Mouse (Mus musculus): ENCODE data around the gene Fabp6. TPM values are rescaled to one million over a fixed set of nuclear protein-coding genes. Genes with fewer than 3 reads are reported as not detected.
A peak's percentile ranks its signal among the peaks of the same experiment; 100 is the strongest.

The Fabp6 gene
- polyA plus RNA-seq, 1 experiment from 2014 or later, result not detected

- peak; percentile 44 for ATAC-seq (ENCODE audit: insufficient read depth)
- no peak for TF ChIP-seq CTCF (IDR thresholded peaks at IDR 0.05; ENCODE audit: low read depth)
- Histone ChIP-seq H3K4me2 (peak overlapping the region; percentile 10; the same call in 1 of the 2 replicates), H3K4me1 (ENCODE audit: insufficient read depth) (peaks cover 13% of the 10 kb centered on the region; the same call in 1 of the 2 replicates), H3K36me3 (ENCODE audit: insufficient read depth) (peaks cover 14% of the 10 kb centered on the region; the same call in 1 of the 2 replicates), H3K9ac (0 out of 2 replicates have a peak overlapping the region, but pooled peaks have one; percentile 33), H3K4me3 (ENCODE audit: low read depth, low read length) (no peak overlapping the region), H3K27ac (ENCODE audit: low read depth) (peak overlapping the region; percentile 90), H3K9me3 (ENCODE audit: low read depth, low read length) (no peaks in the 10 kb centered on the region), H3K27me3 (ENCODE audit: insufficient read depth, low read length) (no peaks in the 10 kb centered on the region)
- DNase-seq, result peak; percentile 78
- WGBS, result 13% methylated on average over 3 of the region's 3 CpGs
Observed at GRCm38 (mm10) chr11:43575061-43575375, 26.3 kb downstream of the Fabp6 start.

DNA sequence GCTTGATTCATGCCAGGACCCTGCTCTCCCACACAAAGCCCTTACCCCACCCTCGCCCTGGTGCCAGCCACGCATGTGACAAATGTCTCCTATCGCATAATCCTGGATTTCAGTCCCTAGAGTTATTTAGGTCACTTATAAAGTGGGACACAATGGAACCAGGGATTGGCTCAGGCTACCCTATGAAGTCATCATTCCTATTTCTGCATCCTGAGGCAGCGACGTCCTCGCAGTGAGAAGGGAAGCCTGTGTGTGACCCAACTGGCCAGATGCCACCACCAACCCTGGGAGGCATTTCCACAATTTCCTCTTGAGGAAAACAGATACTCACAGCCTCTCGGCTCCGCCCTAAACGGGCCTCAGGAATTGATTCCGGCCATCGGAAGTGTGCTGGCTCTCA lies 31.7 kb downstream of the Fabp6 start:
- Histone ChIP-seq H3K9me3 (ENCODE audit: low read depth, low read length) (no peaks in the 10 kb centered on the region), H3K27me3 (ENCODE audit: insufficient read depth, low read length) (no peaks in the 10 kb centered on the region), H3K27ac (ENCODE audit: low read depth) (peak overlapping the region; percentile 73), H3K4me2 (no peak overlapping the region), H3K4me1 (ENCODE audit: insufficient read depth) (no peaks in the 10 kb centered on the region; the same call in 1 of the 2 replicates), H3K4me3 (ENCODE audit: low read depth, low read length) (no peak overlapping the region), H3K36me3 (ENCODE audit: insufficient read depth) (0 out of 2 replicates have a peak, but pooled peaks cover 3% of the 10 kb centered on the region), H3K9ac (no peak overlapping the region)
- peak; percentile 80 for ATAC-seq (ENCODE audit: insufficient read depth)
- WGBS, result 70% methylated on average over 11 of the region's 11 CpGs
- TF ChIP-seq CTCF (IDR thresholded peaks at IDR 0.05; ENCODE audit: low read depth), result no peak
- DNase-seq, result peak; percentile 84

- no peaks in the 10 kb centered on the region; the same call in 1 of the 2 replicates for H3K4me1 ChIP-seq (ENCODE audit: insufficient read depth)
- H3K27me3 ChIP-seq (ENCODE audit: insufficient read depth, low read length), result no peaks in the 10 kb centered on the region
- ATAC-seq (ENCODE audit: insufficient read depth) (no peak; the same call in 1 of the 2 replicates), DNase-seq (no peak)
- 70% methylated on average over 5 of the region's 5 CpGs for WGBS
- no peak for TF ChIP-seq CTCF (IDR thresholded peaks at IDR 0.05; ENCODE audit: low read depth)
- no peak overlapping the region for H3K9ac ChIP-seq
- H3K9me3 ChIP-seq (ENCODE audit: low read depth, low read length), result no peaks in the 10 kb centered on the region
- 0 out of 2 replicates have a peak, but pooled peaks cover 3% of the 10 kb centered on the region for H3K36me3 ChIP-seq (ENCODE audit: insufficient read depth)
- no peak overlapping the region for H3K4me2 ChIP-seq
- peak overlapping the region; percentile 66 for H3K27ac ChIP-seq (ENCODE audit: low read depth)
- H3K4me3 ChIP-seq (ENCODE audit: low read depth, low read length), result no peak overlapping the region
Observed at GRCm38 (mm10) chr11:43569188-43569587, 32.2 kb downstream of the Fabp6 start.

- DNase-seq, result peak; percentile 47
- H3K9me3 ChIP-seq (ENCODE audit: low read depth, low read length), result no peaks in the 10 kb centered on the region
Observed at GRCm38 (mm10) chr11:43568263-43568662, 33.1 kb downstream of the Fabp6 start.

DNA sequence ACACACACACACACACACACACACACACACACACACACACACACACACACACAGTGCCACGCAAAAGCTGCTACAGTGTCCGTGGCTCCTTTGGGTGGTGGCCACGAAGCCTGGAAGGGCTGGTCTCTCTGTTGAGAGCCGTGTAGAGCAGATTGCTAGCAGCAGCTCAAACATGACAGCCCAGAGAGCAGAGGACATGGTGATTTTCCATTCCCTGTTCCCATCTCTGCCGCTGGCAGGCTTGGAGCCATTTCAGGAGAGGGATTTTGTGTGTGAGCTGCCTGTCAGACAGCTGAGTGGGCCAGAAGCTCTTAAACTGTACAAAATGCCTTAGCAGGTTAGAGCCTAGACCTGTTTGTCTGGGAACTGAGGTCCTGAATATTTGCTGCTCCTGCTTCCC lies 34.6 kb downstream of the Fabp6 start:
- WGBS, result 57% methylated on average over 5 of the region's 5 CpGs
- ATAC-seq (ENCODE audit: insufficient read depth) (no peak), DNase-seq (no peak)
- no peak overlapping the region for H3K4me3 ChIP-seq (ENCODE audit: low read depth, low read length)
- H3K4me1 ChIP-seq (ENCODE audit: insufficient read depth), result no peaks in the 10 kb centered on the region; the same call in 1 of the 2 replicates
- H3K36me3 ChIP-seq (ENCODE audit: insufficient read depth), result peaks cover 6% of the 10 kb centered on the region; the same call in 1 of the 2 replicates
- H3K27me3 ChIP-seq (ENCODE audit: insufficient read depth, low read length), result no peaks in the 10 kb centered on the region
- H3K9ac ChIP-seq, result no peak overlapping the region
- peak overlapping the region; percentile 48; the same call in 1 of the 2 replicates for H3K27ac ChIP-seq (ENCODE audit: low read depth)
- no peak overlapping the region for H3K4me2 ChIP-seq
- TF ChIP-seq CTCF (IDR thresholded peaks at IDR 0.05; ENCODE audit: low read depth), result no peak
- H3K9me3 ChIP-seq (ENCODE audit: low read depth, low read length), result no peaks in the 10 kb centered on the region

More at GRCm38 (mm10) chr11:43568263-43568662, 33.1 kb downstream of the Fabp6 start:
- Histone ChIP-seq H3K4me3 (ENCODE audit: low read depth, low read length) (no peak overlapping the region), H3K27ac (ENCODE audit: low read depth) (peak overlapping the region; percentile 13; the same call in 1 of the 2 replicates), H3K36me3 (ENCODE audit: insufficient read depth) (0 out of 2 replicates have a peak, but pooled peaks cover 3% of the 10 kb centered on the region), H3K4me2 (no peak overlapping the region), H3K27me3 (ENCODE audit: insufficient read depth, low read length) (no peaks in the 10 kb centered on the region), H3K4me1 (ENCODE audit: insufficient read depth) (no peaks in the 10 kb centered on the region; the same call in 1 of the 2 replicates), H3K9ac (no peak overlapping the region)
- ATAC-seq (ENCODE audit: insufficient read depth), result no peak
- TF ChIP-seq CTCF (IDR thresholded peaks at IDR 0.05; ENCODE audit: low read depth), result peak; percentile 75
- WGBS, result 59% methylated on average over 5 of the region's 5 CpGs

DNA sequence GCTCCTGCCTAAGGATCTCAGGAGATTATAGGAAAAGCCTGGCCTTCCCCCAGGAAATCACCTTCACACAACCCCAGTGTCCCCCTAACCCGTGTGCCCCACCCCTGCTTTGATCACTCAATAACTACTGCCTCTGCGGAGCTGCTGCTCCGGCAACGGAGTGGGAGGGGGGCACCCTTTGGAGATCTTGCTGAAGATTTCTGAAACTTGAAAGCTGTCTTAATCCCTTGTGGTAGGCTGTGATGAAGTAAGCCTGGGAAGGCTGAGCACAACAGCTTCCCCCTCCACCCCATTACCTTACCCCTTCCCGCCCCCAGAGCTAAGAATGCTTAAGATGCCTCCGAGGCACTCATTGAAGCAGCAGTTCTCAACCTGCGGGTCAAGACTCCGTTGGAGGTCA lies 35.5 kb downstream of the Fabp6 start:
- Histone ChIP-seq H3K27ac (ENCODE audit: low read depth) (no peak overlapping the region), H3K9ac (no peak overlapping the region), H3K27me3 (ENCODE audit: insufficient read depth, low read length) (no peaks in the 10 kb centered on the region), H3K36me3 (ENCODE audit: insufficient read depth) (peaks cover 14% of the 10 kb centered on the region; the same call in 1 of the 2 replicates), H3K4me2 (no peak overlapping the region), H3K4me3 (ENCODE audit: low read depth, low read length) (no peak overlapping the region), H3K9me3 (ENCODE audit: low read depth, low read length) (no peaks in the 10 kb centered on the region), H3K4me1 (ENCODE audit: insufficient read depth) (no peaks in the 10 kb centered on the region; the same call in 1 of the 2 replicates)
- DNase-seq (no peak), ATAC-seq (ENCODE audit: insufficient read depth) (no peak)
- 20% methylated on average over 8 of the region's 8 CpGs for WGBS
- TF ChIP-seq CTCF (IDR thresholded peaks at IDR 0.05; ENCODE audit: low read depth), result no peak

- H3K4me3 ChIP-seq (ENCODE audit: low read depth, low read length), result no peak overlapping the region
Observed at GRCm38 (mm10) chr11:43565414-43565813, 35.9 kb downstream of the Fabp6 start.

More at GRCm38 (mm10) chr11:43565414-43565813, 35.9 kb downstream of the Fabp6 start:
- peaks cover 17% of the 10 kb centered on the region for H3K36me3 ChIP-seq (ENCODE audit: insufficient read depth)
- WGBS, result 40% methylated on average over 2 of the region's 2 CpGs
- H3K9me3 ChIP-seq (ENCODE audit: low read depth, low read length), result no peaks in the 10 kb centered on the region
- H3K27ac ChIP-seq (ENCODE audit: low read depth), result no peak overlapping the region
- ATAC-seq (ENCODE audit: insufficient read depth) (no peak), DNase-seq (no peak)
- H3K4me2 ChIP-seq, result no peak overlapping the region
- H3K27me3 ChIP-seq (ENCODE audit: insufficient read depth, low read length), result no peaks in the 10 kb centered on the region
- H3K4me1 ChIP-seq (ENCODE audit: insufficient read depth), result no peaks in the 10 kb centered on the region; the same call in 1 of the 2 replicates
- H3K9ac ChIP-seq, result no peak overlapping the region
- TF ChIP-seq CTCF (IDR thresholded peaks at IDR 0.05; ENCODE audit: low read depth), result no peak

Measured in lung, embryonic 14.5 days (tissue).